Mouse (Mus musculus): ENCODE measurements around the gene Dhx9. TPM values are rescaled to one million over a fixed set of nuclear protein-coding genes. Genes with fewer than 3 reads are reported as not detected.

The Dhx9 gene
- total RNA-seq (2023) = 274 TPM

DNA sequence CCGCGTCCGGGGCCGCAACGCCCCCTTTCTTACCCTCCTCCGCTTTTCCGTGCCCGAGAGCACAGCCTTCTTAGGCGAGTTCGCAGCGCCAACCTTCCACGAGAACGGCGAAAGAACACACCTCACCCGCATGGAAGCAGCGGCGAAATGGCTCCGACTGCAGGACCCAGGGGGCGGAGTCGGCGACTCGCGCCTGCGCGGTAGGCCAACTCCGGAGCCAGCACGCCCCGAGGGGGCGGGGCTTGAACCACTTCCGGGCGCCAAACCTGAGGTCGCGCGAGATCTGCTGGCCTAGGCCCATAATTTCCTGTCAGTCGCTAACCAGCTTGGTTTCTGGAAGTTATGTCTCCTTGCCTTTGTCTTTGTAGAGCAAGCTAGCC lies at the start of gene Dhx9:
Gene Dhx9 (minus strand): TSS at position 161 of the 380 bp plus-strand sequence.

DNA sequence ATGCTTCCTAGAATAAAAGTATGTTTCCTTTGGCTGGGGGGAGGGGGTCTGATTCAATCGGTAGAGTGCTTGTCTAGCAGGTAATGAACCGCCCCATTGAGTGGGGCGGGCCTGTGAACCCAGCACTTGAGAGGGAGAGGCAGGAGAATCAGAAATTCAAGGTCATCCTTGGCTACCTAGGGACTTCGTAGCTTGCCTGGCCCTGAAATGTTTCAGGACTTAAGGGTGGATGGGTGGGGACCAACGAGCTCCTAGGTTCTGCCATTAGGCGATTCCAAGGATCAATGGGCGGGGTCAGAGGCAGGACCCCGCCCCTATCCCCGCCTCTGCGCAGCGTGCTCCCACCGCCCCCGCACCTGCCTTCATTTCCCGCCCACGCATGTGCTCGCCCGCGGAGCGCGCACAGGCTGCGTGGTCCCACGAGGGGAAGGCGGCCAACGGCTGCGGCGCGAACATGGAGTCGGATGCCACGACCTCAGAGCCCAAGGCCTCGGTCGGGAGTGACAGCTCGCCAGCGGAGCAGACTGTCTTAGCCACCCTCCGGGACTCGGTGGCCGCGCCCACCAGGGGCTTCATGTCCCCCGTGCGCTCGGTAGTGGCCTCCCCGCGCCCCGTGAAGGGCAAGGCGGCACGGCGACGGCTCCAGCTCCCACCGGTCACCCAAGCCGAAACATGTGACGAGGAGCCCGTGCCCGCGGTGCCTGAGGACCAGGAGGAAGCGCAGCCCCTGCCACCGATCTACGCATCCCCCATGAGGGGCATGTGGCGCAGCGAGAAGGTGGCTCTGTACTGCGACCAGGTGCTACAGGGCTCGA lies 62.5 kb downstream of the Dhx9 start, which contains the start of gene Shcbp1l:
Gene Shcbp1l (plus strand): TSS at position 393 of the 815 bp plus-strand sequence.

Other genes starting within 250 kb of the Dhx9 start
- gene Lamc1, start 154.9 kb downstream of the Dhx9 start, total RNA-seq (2023) = 2.2 TPM
- gene Shcbp1l, start 62.5 kb downstream of the Dhx9 start, total RNA-seq (2023) = not detected
- 0.56 TPM for gene Npl, start 62.4 kb upstream of the Dhx9 start, total RNA-seq (2023)
- not detected for gene Rgs8, start 165.4 kb upstream of the Dhx9 start, total RNA-seq (2023)